Mouse (Mus musculus): Measurements from ENCODE around the gene Slc39a9. TPM values are rescaled to one million over a fixed set of nuclear protein-coding genes. Genes with fewer than 3 reads are reported as not detected.
A peak's percentile ranks its signal among the peaks of the same experiment; 100 is the strongest.

Gene Slc39a9
- polyA plus RNA-seq, 1 experiment from 2014 or later = 26.1 TPM

- 80% methylated on average over 5 of the region's 5 CpGs for WGBS
- Histone ChIP-seq H3K27ac (ENCODE audit: low read depth) (no peak overlapping the region), H3K36me3 (ENCODE audit: control insufficient read depth, insufficient read depth, low read length) (peaks cover 50% of the 10 kb centered on the region), H3K4me3 (ENCODE audit: low read depth, low read length) (no peak overlapping the region), H3K27me3 (replicated peaks; ENCODE audit: control insufficient read depth, insufficient read depth, low read length) (no peaks in the 10 kb centered on the region), H3K9me3 (ENCODE audit: control insufficient read depth, low read length) (no peaks in the 10 kb centered on the region), H3K9ac (ENCODE audit: low read length) (no peak overlapping the region), H3K4me1 (replicated peaks; ENCODE audit: control insufficient read depth, insufficient read depth, low read length) (no peaks in the 10 kb centered on the region), H3K4me2 (ENCODE audit: low read length) (no peak overlapping the region)
- no peak for ATAC-seq (replicated peaks; ENCODE audit: low FRiP score, low TSS enrichment, low read depth)
- DNase-seq (ENCODE audit: low spot score) = no peak
These were observed 11.9 kb upstream of the Slc39a9 start for GRCm38 (mm10) chr12:80631790-80632189.

- Histone ChIP-seq H3K27ac (ENCODE audit: low read depth) (peak overlapping the region; percentile 95), H3K9me3 (ENCODE audit: control insufficient read depth, low read length) (no peaks in the 10 kb centered on the region), H3K9ac (ENCODE audit: low read length) (peak overlapping the region; percentile 96), H3K4me1 (replicated peaks; ENCODE audit: control insufficient read depth, insufficient read depth, low read length) (peaks cover 24% of the 10 kb centered on the region), H3K4me3 (ENCODE audit: low read depth, low read length) (peak overlapping the region; percentile 94), H3K36me3 (ENCODE audit: control insufficient read depth, insufficient read depth, low read length) (peaks cover 41% of the 10 kb centered on the region), H3K27me3 (replicated peaks; ENCODE audit: control insufficient read depth, insufficient read depth, low read length) (no peaks in the 10 kb centered on the region), H3K4me2 (ENCODE audit: low read length) (peak overlapping the region; percentile 95)
- 3% methylated on average over 48 of the region's 48 CpGs for WGBS
- DNase-seq (ENCODE audit: low spot score) (peak; percentile 83), ATAC-seq (replicated peaks; ENCODE audit: low FRiP score, low TSS enrichment, low read depth) (peak; percentile 64)
These were observed 674 bp upstream of the Slc39a9 start for GRCm38 (mm10) chr12:80642725-80643692.

- DNase-seq (ENCODE audit: low spot score) = no peak
- H3K27ac ChIP-seq (ENCODE audit: low read depth) = no peak overlapping the region
- H3K9ac ChIP-seq (ENCODE audit: low read length) = peak overlapping the region; percentile 96
- ATAC-seq (replicated peaks; ENCODE audit: low FRiP score, low TSS enrichment, low read depth) = no peak
- WGBS = 6% methylated on average over 18 of the region's 18 CpGs
- H3K36me3 ChIP-seq (ENCODE audit: control insufficient read depth, insufficient read depth, low read length) = peaks cover 32% of the 10 kb centered on the region
- H3K9me3 ChIP-seq (ENCODE audit: control insufficient read depth, low read length) = no peaks in the 10 kb centered on the region
- H3K4me1 ChIP-seq (replicated peaks; ENCODE audit: control insufficient read depth, insufficient read depth, low read length) = peaks cover 24% of the 10 kb centered on the region
- H3K27me3 ChIP-seq (replicated peaks; ENCODE audit: control insufficient read depth, insufficient read depth, low read length) = no peaks in the 10 kb centered on the region
- peak overlapping the region; percentile 95 for H3K4me2 ChIP-seq (ENCODE audit: low read length)
- H3K4me3 ChIP-seq (ENCODE audit: low read depth, low read length) = peak overlapping the region; percentile 94
These were observed 804 bp downstream of the Slc39a9 start for GRCm38 (mm10) chr12:80644506-80644868.

GRCm38 (mm10) chr12:80646377-80646776 lies 2.7 kb downstream of the Slc39a9 start:
- Histone ChIP-seq H3K4me3 (ENCODE audit: low read depth, low read length) (no peak overlapping the region), H3K4me2 (ENCODE audit: low read length) (peak overlapping the region; percentile 95), H3K36me3 (ENCODE audit: control insufficient read depth, insufficient read depth, low read length) (peaks cover 16% of the 10 kb centered on the region; the same call in 1 of the 2 replicates), H3K4me1 (replicated peaks; ENCODE audit: control insufficient read depth, insufficient read depth, low read length) (peaks cover 24% of the 10 kb centered on the region), H3K9ac (ENCODE audit: low read length) (no peak overlapping the region), H3K9me3 (ENCODE audit: control insufficient read depth, low read length) (no peaks in the 10 kb centered on the region), H3K27me3 (replicated peaks; ENCODE audit: control insufficient read depth, insufficient read depth, low read length) (no peaks in the 10 kb centered on the region), H3K27ac (ENCODE audit: low read depth) (no peak overlapping the region)
- WGBS = 96% methylated on average over 3 of the region's 3 CpGs
- DNase-seq (ENCODE audit: low spot score) = no peak
- ATAC-seq (replicated peaks; ENCODE audit: low FRiP score, low TSS enrichment, low read depth) = no peak

- H3K27me3 ChIP-seq (replicated peaks; ENCODE audit: control insufficient read depth, insufficient read depth, low read length) = no peaks in the 10 kb centered on the region
- WGBS = 75% methylated on average over 7 of the region's 7 CpGs
- H3K4me3 ChIP-seq (ENCODE audit: low read depth, low read length) = no peak overlapping the region
- H3K9me3 ChIP-seq (ENCODE audit: control insufficient read depth, low read length) = no peaks in the 10 kb centered on the region
- no peak for ATAC-seq (replicated peaks; ENCODE audit: low FRiP score, low TSS enrichment, low read depth)
- no peak overlapping the region for H3K27ac ChIP-seq (ENCODE audit: low read depth)
- H3K4me1 ChIP-seq (replicated peaks; ENCODE audit: control insufficient read depth, insufficient read depth, low read length) = no peaks in the 10 kb centered on the region
- H3K4me2 ChIP-seq (ENCODE audit: low read length) = no peak overlapping the region
- H3K36me3 ChIP-seq (ENCODE audit: control insufficient read depth, insufficient read depth, low read length) = 0 out of 2 replicates have a peak, but pooled peaks cover 3% of the 10 kb centered on the region
- DNase-seq (ENCODE audit: low spot score) = no peak
- no peak overlapping the region for H3K9ac ChIP-seq (ENCODE audit: low read length)
These were observed 10.4 kb downstream of the Slc39a9 start for GRCm38 (mm10) chr12:80653951-80654658.

GRCm38 (mm10) chr12:80654659-80655025 lies 11.0 kb downstream of the Slc39a9 start:
- Histone ChIP-seq H3K27ac (ENCODE audit: low read depth) (no peak overlapping the region), H3K4me1 (replicated peaks; ENCODE audit: control insufficient read depth, insufficient read depth, low read length) (no peaks in the 10 kb centered on the region), H3K4me3 (ENCODE audit: low read depth, low read length) (no peak overlapping the region), H3K9ac (ENCODE audit: low read length) (no peak overlapping the region), H3K4me2 (ENCODE audit: low read length) (no peak overlapping the region), H3K36me3 (ENCODE audit: control insufficient read depth, insufficient read depth, low read length) (0 out of 2 replicates have a peak, but pooled peaks cover 3% of the 10 kb centered on the region), H3K27me3 (replicated peaks; ENCODE audit: control insufficient read depth, insufficient read depth, low read length) (no peaks in the 10 kb centered on the region), H3K9me3 (ENCODE audit: control insufficient read depth, low read length) (no peaks in the 10 kb centered on the region)
- DNase-seq (ENCODE audit: low spot score) = no peak
- ATAC-seq (replicated peaks; ENCODE audit: low FRiP score, low TSS enrichment, low read depth) = 0 out of 2 replicates have a peak, but pooled peaks have one; percentile 40
- WGBS = 73% methylated on average over 3 of the region's 3 CpGs

GRCm38 (mm10) chr12:80658661-80659060 lies 15.0 kb downstream of the Slc39a9 start:
- Histone ChIP-seq H3K36me3 (ENCODE audit: control insufficient read depth, insufficient read depth, low read length) (peaks cover 13% of the 10 kb centered on the region), H3K27ac (ENCODE audit: low read depth) (no peak overlapping the region), H3K4me1 (replicated peaks; ENCODE audit: control insufficient read depth, insufficient read depth, low read length) (no peaks in the 10 kb centered on the region), H3K4me2 (ENCODE audit: low read length) (no peak overlapping the region), H3K9me3 (ENCODE audit: control insufficient read depth, low read length) (no peaks in the 10 kb centered on the region), H3K27me3 (replicated peaks; ENCODE audit: control insufficient read depth, insufficient read depth, low read length) (no peaks in the 10 kb centered on the region), H3K9ac (ENCODE audit: low read length) (no peak overlapping the region), H3K4me3 (ENCODE audit: low read depth, low read length) (no peak overlapping the region)
- no peak for ATAC-seq (replicated peaks; ENCODE audit: low FRiP score, low TSS enrichment, low read depth)
- DNase-seq (ENCODE audit: low spot score) = no peak
- WGBS = 73% methylated on average over 6 of the region's 6 CpGs

GRCm38 (mm10) chr12:80662322-80662721 lies 18.6 kb downstream of the Slc39a9 start:
- Histone ChIP-seq H3K4me3 (ENCODE audit: low read depth, low read length) (no peak overlapping the region), H3K36me3 (ENCODE audit: control insufficient read depth, insufficient read depth, low read length) (peaks cover 29% of the 10 kb centered on the region), H3K27ac (ENCODE audit: low read depth) (no peak overlapping the region), H3K9me3 (ENCODE audit: control insufficient read depth, low read length) (no peaks in the 10 kb centered on the region), H3K4me1 (replicated peaks; ENCODE audit: control insufficient read depth, insufficient read depth, low read length) (no peaks in the 10 kb centered on the region), H3K27me3 (replicated peaks; ENCODE audit: control insufficient read depth, insufficient read depth, low read length) (no peaks in the 10 kb centered on the region), H3K4me2 (ENCODE audit: low read length) (no peak overlapping the region), H3K9ac (ENCODE audit: low read length) (no peak overlapping the region)
- DNase-seq (ENCODE audit: low spot score) = no peak
- 83% methylated on average over 10 of the region's 10 CpGs for WGBS
- ATAC-seq (replicated peaks; ENCODE audit: low FRiP score, low TSS enrichment, low read depth) = no peak

Measured in intestine, embryonic 14.5 days (tissue).